Mouse (Mus musculus) heart, embryonic 13.5 days (tissue): ENCODE measurements around the gene Iqcf5. TPM values are rescaled to one million over a fixed set of nuclear protein-coding genes. Genes with fewer than 3 reads are reported as not detected.
"Not testable (repeated sequence)": the region's sequence is repeated elsewhere in the genome, so short reads cannot be mapped to it uniquely, and the experiment has no call there.

Experiments
- ATAC-seq: fragments of 200-750 bp; cut with Nextera tagmentation; 2 replicates; pipeline ENCODE4 v1.8.0; 2017; ENCODE audit warnings: moderate TSS enrichment; ENCODE audit not compliant: insufficient number of reproducible peaks, low FRiP score, low TSS enrichment; ENCODE audit errors: extremely low read depth
- H3K27ac ChIP-seq: fragments of 300-500 bp; sonication (generic); replicated peaks from 2 replicates; pipeline ENCODE4 v1.5.1; 2015; ENCODE audit warnings: moderate library complexity, mild to moderate bottlenecking, inconsistent platforms
- H3K27me3 ChIP-seq: fragments of 300-500 bp; sonication (generic); replicated peaks from 2 replicates; pipeline ENCODE4 v1.6.1; 2015; ENCODE audit warnings: mild to moderate bottlenecking, inconsistent platforms
- H3K36me3 ChIP-seq: fragments of 300-500 bp; sonication (generic); 2 replicates; pipeline ENCODE4 v1.6.1; 2015; ENCODE audit warnings: mild to moderate bottlenecking, inconsistent platforms
- H3K4me1 ChIP-seq: fragments of 300-500 bp; sonication (generic); 2 replicates; pipeline ENCODE4 v1.6.1; 2015; ENCODE audit warnings: inconsistent platforms
- H3K4me2 ChIP-seq: fragments of 300-500 bp; sonication (generic); 2 replicates; pipeline ENCODE4 v1.6.1; 2015; ENCODE audit warnings: inconsistent platforms, mild to moderate bottlenecking, moderate library complexity
- H3K4me3 ChIP-seq: fragments of 300-500 bp; sonication (generic); 2 replicates; pipeline ENCODE4 v1.5.1; 2015; ENCODE audit warnings: moderate library complexity, mild to moderate bottlenecking, inconsistent platforms
- H3K9ac ChIP-seq: fragments of 300-500 bp; sonication (generic); 2 replicates; pipeline ENCODE4 v1.6.1; 2015; ENCODE audit warnings: inconsistent platforms, mild to moderate bottlenecking, moderate library complexity
- H3K9me3 ChIP-seq: fragments of 300-500 bp; sonication (generic); 2 replicates; pipeline ENCODE4 v1.6.1; 2016; ENCODE audit warnings: inconsistent platforms
- WGBS: fragments of 180-500 bp; shearing (Covaris S2); methylation state at CpG from one replicate; pipeline ENCODE4 v1.1.7; 2015; ENCODE audit warnings: mixed read lengths; 5-methylcytosine and 5-hydroxymethylcytosine counted together
- polyA plus RNA-seq: library from polyadenylated mRNA; unstranded; fragments of >200 nt; fragmentation: Nextera tagmentation; extraction: Ambion mirVana; gene quantifications from 2 replicates; pipeline ENCODE4 v1.2.1, GENCODE M21; 2015

Iqcf5 gene
- polyA plus RNA-seq, 1 experiment from 2014 or later: not detected

- peaks cover 66% of the 10 kb centered on the region for H3K36me3 ChIP-seq
Observed at GRCm38 (mm10) chr9:106481676-106482075, 32.7 kb upstream of the Iqcf5 start.

GRCm38 (mm10) chr9:106482578-106483115, 31.7 kb upstream of the Iqcf5 start:
- Histone ChIP-seq H3K27ac (no peak overlapping the region), H3K4me1 (peaks cover 8% of the 10 kb centered on the region), H3K9ac (no peak overlapping the region), H3K4me2 (no peak overlapping the region), H3K4me3 (no peak overlapping the region), H3K27me3 (no peaks in the 10 kb centered on the region), H3K9me3 (no peaks in the 10 kb centered on the region), H3K36me3 (peaks cover 66% of the 10 kb centered on the region)
- 80% methylated on average over 17 of the region's 17 CpGs for WGBS
- no peak for ATAC-seq

More at GRCm38 (mm10) chr9:106481676-106482075, 32.7 kb upstream of the Iqcf5 start:
- ATAC-seq: no peak
- Histone ChIP-seq H3K4me1 (peaks cover 10% of the 10 kb centered on the region), H3K9me3 (no peaks in the 10 kb centered on the region), H3K4me3 (no peak overlapping the region), H3K4me2 (no peak overlapping the region), H3K9ac (no peak overlapping the region), H3K27me3 (no peaks in the 10 kb centered on the region), H3K27ac (no peak overlapping the region)
- WGBS: 89% methylated on average over 13 of the region's 13 CpGs

DNA sequence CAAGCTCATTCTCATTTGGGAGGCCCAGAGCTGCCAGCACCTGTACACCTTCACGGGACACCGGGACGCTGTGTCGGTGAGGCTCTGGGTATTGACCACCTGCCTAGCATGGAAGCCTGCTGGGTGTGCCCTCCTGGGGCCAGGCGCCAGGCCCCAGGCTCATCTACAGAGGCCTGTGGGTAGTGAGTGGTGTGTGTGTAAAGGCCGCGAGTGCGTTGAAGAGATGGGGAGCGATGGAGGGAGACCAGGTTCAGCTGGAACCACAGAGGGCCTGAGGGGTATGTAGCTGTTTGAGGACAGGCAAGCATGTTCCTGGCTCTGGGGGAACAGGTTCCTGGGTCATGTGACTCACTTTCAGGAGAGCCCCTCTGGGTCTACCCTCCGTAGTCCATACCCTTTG, 31.2 kb upstream of the Iqcf5 start:
- H3K4me1 ChIP-seq: peaks cover 3% of the 10 kb centered on the region
- H3K36me3 ChIP-seq: peaks cover 66% of the 10 kb centered on the region
- H3K4me3 ChIP-seq: no peak overlapping the region
- no peak overlapping the region for H3K27ac ChIP-seq
- no peak overlapping the region for H3K4me2 ChIP-seq
- H3K27me3 ChIP-seq: no peaks in the 10 kb centered on the region
- H3K9ac ChIP-seq: no peak overlapping the region
- 92% methylated on average over 10 of the region's 10 CpGs for WGBS
- H3K9me3 ChIP-seq: no peaks in the 10 kb centered on the region
- no peak for ATAC-seq

DNA sequence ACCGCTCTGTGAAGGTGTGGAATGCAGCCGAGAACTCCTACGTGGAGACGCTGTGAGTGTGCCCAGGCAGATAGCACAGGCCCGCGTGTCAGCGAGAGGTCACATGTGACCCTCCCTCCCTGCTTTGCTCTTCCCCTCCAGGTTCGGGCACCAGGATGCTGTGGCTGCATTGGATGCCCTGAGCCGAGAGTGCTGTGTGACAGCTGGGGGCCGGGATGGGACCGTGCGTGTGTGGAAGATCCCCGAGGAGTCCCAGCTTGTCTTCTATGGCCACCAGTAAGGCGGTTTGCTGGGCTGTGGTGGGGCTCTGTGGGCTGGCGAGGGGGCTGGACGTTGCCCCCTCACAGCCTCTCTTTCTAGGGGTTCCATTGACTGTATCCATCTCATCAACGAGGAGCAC, 30.8 kb upstream of the Iqcf5 start:
- Histone ChIP-seq H3K9me3 (no peaks in the 10 kb centered on the region), H3K27ac (no peak overlapping the region), H3K4me3 (no peak overlapping the region), H3K4me2 (no peak overlapping the region), H3K4me1 (no peaks in the 10 kb centered on the region), H3K36me3 (peaks cover 66% of the 10 kb centered on the region), H3K27me3 (no peaks in the 10 kb centered on the region), H3K9ac (no peak overlapping the region)
- no peak for ATAC-seq
- 88% methylated on average over 17 of the region's 17 CpGs for WGBS

DNA sequence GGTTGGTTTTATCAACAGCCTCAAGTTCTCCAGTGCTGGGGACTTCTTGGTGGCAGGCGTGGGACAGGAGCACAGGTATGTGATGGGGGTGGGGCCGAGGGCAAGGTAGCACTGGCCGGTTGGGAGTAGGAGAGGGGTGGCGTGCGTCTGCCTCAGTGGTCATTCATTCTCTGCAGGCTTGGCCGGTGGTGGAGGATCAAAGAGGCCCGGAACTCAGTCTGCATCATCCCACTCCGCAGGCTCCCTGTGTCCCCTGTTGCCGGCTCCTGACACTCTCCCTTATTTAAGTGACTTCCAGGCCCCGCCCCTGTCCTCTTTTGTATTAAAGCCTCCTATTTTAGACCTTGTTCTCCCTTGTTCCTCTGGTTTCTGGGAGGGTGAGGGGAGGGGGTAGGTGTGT, 29.3 kb upstream of the Iqcf5 start:
- no peak overlapping the region for H3K27ac ChIP-seq
- no peaks in the 10 kb centered on the region for H3K9me3 ChIP-seq
- peaks cover 63% of the 10 kb centered on the region for H3K36me3 ChIP-seq
- H3K4me2 ChIP-seq: no peak overlapping the region
- H3K27me3 ChIP-seq: no peaks in the 10 kb centered on the region
- WGBS: 84% methylated on average over 10 of the region's 10 CpGs
- peaks cover 6% of the 10 kb centered on the region for H3K4me1 ChIP-seq
- H3K4me3 ChIP-seq: no peak overlapping the region
- no peak for ATAC-seq
- H3K9ac ChIP-seq: no peak overlapping the region

DNA sequence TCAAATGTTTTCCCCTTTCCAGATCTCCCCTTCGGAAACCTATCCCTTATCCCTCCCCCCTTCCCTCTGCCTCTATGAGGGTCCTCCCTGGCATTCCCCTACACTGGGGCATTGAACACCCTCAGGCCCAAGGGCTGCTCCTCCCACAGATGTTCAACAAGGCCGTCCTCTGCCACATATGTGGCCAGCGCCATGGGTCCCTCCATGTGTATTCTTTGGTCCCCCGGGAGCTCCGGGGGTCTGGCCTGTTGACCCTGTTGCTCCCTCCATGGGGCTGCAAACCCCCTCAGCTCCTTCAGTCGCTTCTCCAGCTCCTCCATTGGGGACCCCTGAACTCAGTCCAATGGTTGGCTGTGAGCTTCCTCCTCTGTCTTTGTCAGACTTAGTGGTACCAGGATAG, 26.8 kb upstream of the Iqcf5 start:
- not testable (repeated sequence) for H3K4me3 ChIP-seq, H3K4me2 ChIP-seq, ATAC-seq, H3K27ac ChIP-seq, H3K9ac ChIP-seq, H3K27me3 ChIP-seq, H3K9me3 ChIP-seq
- Histone ChIP-seq H3K36me3 (peaks cover 40% of the 10 kb centered on the region), H3K4me1 (peaks cover 11% of the 10 kb centered on the region)
- WGBS: 87% methylated on average over 6 of the region's 6 CpGs

DNA sequence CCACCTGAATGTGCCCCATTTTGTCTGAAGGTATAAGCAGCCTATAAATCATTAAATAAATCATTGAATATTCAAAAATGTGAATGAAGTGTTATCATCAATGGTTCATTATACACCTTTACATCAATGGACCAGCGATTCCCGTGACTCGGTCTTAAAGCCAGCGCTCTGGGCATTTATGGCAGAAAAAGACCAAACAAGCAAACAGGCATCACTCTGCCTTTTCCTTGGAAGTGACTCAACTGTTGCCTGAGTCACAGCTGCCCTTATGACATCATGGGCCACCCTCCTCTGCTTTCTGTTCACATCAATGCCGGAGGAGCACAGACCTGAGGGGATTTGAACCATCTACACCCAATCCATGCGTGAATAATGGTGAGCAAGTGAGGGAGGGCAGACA, 14.7 kb upstream of the Iqcf5 start, which contains the start of gene Iqcf1:
Gene Iqcf1, plus strand, starts transcription at position 301 of the 400 bp plus-strand sequence.
- H3K4me3 ChIP-seq: no peak within 1 kb of the TSS
- no peak within 1 kb of the TSS for H3K4me2 ChIP-seq
- ATAC-seq: no peak
- WGBS: 83% methylated on average over 6 of the region's 6 CpGs
- no peak within 1 kb of the TSS for H3K9ac ChIP-seq
- no peak within 1 kb of the TSS for H3K27ac ChIP-seq
- H3K9me3 ChIP-seq: no peaks in the 10 kb centered on the region
- no peaks in the 10 kb centered on the region for H3K36me3 ChIP-seq
- peaks cover 12% of the 10 kb centered on the region; the same call in 1 of the 2 replicates for H3K27me3 ChIP-seq
- no peaks in the 10 kb centered on the region for H3K4me1 ChIP-seq

- no peak overlapping the region for H3K9ac ChIP-seq
- H3K9me3 ChIP-seq: no peaks in the 10 kb centered on the region
- no peaks in the 10 kb centered on the region for H3K4me1 ChIP-seq
- no peaks in the 10 kb centered on the region for H3K36me3 ChIP-seq
- no peak for ATAC-seq
- no peak overlapping the region for H3K4me2 ChIP-seq
- H3K27me3 ChIP-seq: peaks cover 16% of the 10 kb centered on the region; the same call in 1 of the 2 replicates
- WGBS: 78% methylated on average over 22 of the region's 22 CpGs
- H3K27ac ChIP-seq: no peak overlapping the region
- H3K4me3 ChIP-seq: no peak overlapping the region
Observed at GRCm38 (mm10) chr9:106501846-106502245, 12.5 kb upstream of the Iqcf5 start.

DNA sequence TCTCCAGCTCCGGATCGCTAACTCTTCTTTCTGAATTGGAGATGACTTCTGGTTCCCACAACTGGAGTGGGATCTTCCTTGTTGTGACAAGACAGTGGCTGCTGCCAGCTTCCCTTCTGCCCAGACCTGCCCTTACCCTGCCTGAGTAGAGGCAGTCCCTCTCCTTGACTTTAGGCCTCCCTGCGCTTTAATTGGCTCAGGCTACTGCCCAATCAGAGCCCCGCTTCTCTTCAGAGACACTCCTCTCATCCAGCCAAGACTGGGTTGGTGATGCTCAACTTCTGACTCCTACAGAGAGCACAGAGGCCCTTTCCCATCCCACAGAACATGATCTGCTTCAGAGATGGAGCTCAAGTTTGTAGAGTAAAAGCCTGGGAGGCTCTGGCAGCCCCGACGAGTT, 10.1 kb upstream of the Iqcf5 start:
- no peak overlapping the region for H3K4me2 ChIP-seq
- no peak overlapping the region for H3K4me3 ChIP-seq
- H3K27me3 ChIP-seq: peaks cover 27% of the 10 kb centered on the region
- ATAC-seq: no peak
- no peak overlapping the region for H3K27ac ChIP-seq
- no peak overlapping the region for H3K9ac ChIP-seq
- H3K4me1 ChIP-seq: no peaks in the 10 kb centered on the region
- H3K9me3 ChIP-seq: no peaks in the 10 kb centered on the region
- no peaks in the 10 kb centered on the region for H3K36me3 ChIP-seq
- WGBS: 58% methylated on average over 6 of the region's 6 CpGs

DNA sequence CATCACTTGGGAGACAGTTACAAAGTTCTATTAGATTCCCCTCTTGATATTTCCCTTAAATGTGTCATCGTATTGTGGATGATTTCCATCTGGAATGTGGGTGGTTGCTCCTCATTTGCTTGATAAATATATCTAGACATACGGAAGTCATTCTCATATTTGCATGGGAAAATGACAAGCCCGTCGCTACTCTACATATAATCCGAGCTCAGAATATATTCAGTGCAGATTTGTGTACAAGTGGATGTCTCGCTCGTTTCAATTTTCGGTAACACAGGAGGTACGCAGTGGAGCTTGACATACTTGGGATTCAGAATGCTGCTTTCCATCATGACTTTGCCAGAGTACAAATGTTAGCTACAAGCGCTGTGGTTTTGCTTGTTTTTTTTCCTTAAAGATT, 5.0 kb upstream of the Iqcf5 start:
- no peak overlapping the region for H3K9ac ChIP-seq
- no peak overlapping the region for H3K27ac ChIP-seq
- H3K4me3 ChIP-seq: no peak overlapping the region
- peaks cover 38% of the 10 kb centered on the region for H3K27me3 ChIP-seq
- H3K36me3 ChIP-seq: no peaks in the 10 kb centered on the region
- H3K4me2 ChIP-seq: no peak overlapping the region
- no peak for ATAC-seq
- H3K9me3 ChIP-seq: no peaks in the 10 kb centered on the region
- H3K4me1 ChIP-seq: peaks cover 14% of the 10 kb centered on the region
- 85% methylated on average over 10 of the region's 10 CpGs for WGBS

DNA sequence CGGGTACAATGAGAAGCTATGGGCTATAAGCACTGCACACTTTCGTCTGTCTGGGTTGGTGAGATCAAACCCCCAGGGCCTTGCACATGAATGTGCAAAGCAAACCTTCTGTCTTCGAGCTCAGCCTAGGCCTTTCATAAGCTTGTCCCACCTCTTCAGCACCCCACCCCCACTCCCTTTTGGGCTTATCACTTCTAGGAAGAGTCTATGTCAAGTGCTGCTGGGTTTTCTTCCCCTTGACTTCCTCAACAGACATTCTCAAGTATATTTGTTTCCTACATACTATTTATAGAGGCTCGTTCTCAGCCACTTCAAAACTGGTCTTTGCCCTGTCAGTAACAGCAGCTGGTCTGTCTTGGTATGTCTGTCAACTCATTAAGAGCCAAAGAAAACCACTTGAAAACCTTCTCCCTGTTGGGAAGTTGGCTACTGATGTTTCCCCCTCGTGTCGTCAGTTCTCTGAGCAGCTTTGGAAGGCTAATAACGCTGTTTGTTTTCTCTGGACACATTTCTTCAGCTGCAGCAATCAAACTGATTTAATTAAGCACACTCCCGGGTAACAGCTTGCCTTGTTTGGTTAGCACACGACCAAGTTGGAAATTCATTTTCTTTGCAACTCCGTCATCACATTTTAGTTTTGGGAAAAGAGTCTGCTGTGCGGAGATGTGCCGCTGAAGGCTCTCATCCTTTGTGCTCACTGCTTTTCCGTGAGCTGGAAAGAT, 1.5 kb upstream of the Iqcf5 start:
- Histone ChIP-seq H3K36me3 (no peaks in the 10 kb centered on the region), H3K9me3 (no peaks in the 10 kb centered on the region), H3K4me2 (peak overlapping the region; percentile 29), H3K27ac (no peak overlapping the region), H3K27me3 (peaks cover 43% of the 10 kb centered on the region), H3K9ac (no peak overlapping the region), H3K4me1 (peaks cover 14% of the 10 kb centered on the region), H3K4me3 (no peak overlapping the region)
- WGBS: 39% methylated on average over 13 of the region's 13 CpGs
- ATAC-seq: no peak

GRCm38 (mm10) chr9:106513566-106513965, 807 bp upstream of the Iqcf5 start:
- WGBS: 65% methylated on average over 6 of the region's 6 CpGs
- ATAC-seq: no peak
- no peak overlapping the region for H3K4me2 ChIP-seq
- no peak overlapping the region for H3K9ac ChIP-seq
- peaks cover 14% of the 10 kb centered on the region for H3K4me1 ChIP-seq
- H3K27ac ChIP-seq: no peak overlapping the region
- no peaks in the 10 kb centered on the region for H3K9me3 ChIP-seq
- peaks cover 39% of the 10 kb centered on the region for H3K27me3 ChIP-seq
- H3K4me3 ChIP-seq: no peak overlapping the region
- no peaks in the 10 kb centered on the region for H3K36me3 ChIP-seq
